Mouse (Mus musculus) brain, adult 10 weeks (tissue): Measurements from ENCODE around the gene Zfp212. TPM values are rescaled to one million over a fixed set of nuclear protein-coding genes. Genes with fewer than 3 reads are reported as not detected.

Experiments used
- polyA plus RNA-seq: library from polyadenylated mRNA; stranded (reverse); fragments of 350-450 nt; fragmentation: Illumina TruSeq; extraction: RNeasy Lipid Tissue Mini Kit (QIAGEN cat#74804); gene quantifications from one replicate; pipeline ENCODE4 v1.2.3, GENCODE M21; 2015; ENCODE audit warnings: low read depth, low replicate concordance

The Zfp212 gene
- polyA plus RNA-seq: 10.9 TPM

GRCm38 (mm10) chr6:47920447-47921340, at the start of gene Zfp212:
Zfp212 (plus strand) TSS chr6:47920476.

DNA sequence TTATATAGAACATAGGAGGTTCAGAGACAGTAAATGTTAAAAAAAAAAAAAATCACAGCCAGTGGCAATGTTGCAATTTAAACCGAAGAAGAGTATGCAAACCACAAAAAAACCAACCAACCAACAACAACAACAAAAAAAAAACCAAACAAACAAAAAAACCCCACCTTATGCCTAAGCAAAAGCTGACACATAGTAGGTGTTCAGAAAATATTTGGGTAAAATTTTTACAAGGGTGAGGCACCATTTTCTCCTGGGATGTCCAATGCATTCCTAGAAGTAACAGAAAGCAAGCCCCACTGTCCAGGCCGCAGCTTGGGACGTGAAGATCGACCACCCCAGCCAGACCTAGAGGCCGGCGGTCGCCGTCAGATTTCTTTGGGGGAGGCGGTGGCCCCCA, 43.2 kb upstream of the Zfp212 start, which contains the start of gene Zfp282:
Gene Zfp282 (plus strand): TSS at position 147 of the 400 bp plus-strand sequence.

DNA sequence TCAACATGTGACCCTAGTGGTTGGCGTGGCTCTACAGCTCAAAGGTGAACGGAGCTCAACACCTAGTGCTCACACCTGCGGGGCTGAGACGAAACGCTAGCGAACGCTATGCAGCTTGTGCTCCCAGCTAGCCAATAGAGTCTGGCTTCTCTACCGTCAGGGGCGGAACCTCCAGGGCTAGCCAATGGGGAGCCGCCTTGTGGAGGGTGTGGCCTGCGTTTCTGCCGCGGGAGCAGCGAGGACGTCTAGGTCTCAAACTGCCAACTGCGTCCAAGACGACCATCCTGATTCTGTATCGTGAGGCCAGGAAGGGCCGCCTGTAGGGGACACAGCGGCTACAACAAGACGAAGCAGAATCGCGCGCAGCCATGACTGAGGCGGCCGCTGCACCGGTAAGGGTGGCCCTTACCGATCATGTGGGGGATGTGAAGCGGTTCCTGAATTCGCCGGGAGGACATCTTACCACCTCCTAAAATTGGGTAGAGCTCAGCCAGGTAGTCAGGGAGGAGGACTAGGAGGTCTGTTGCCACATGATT, 33.0 kb downstream of the Zfp212 start, which contains the start of gene Zfp956:
Gene Zfp956 (plus strand): TSS at position 200 of the 536 bp plus-strand sequence.

Other genes with a start within 250 kb of the Zfp212 start
- gene Pdia4, start 107.0 kb upstream of the Zfp212 start, polyA plus RNA-seq: 43.0 TPM
- gene Zfp786, start 89.6 kb upstream of the Zfp212 start, polyA plus RNA-seq: 3.2 TPM
- 11.1 TPM for gene Zfp398, start 84.8 kb upstream of the Zfp212 start, polyA plus RNA-seq
- gene Zfp282, start 43.3 kb upstream of the Zfp212 start, polyA plus RNA-seq: 6.8 TPM
- 16.6 TPM for gene Zfp956, start 32.9 kb downstream of the Zfp212 start, polyA plus RNA-seq
- 21.3 TPM for gene Zfp777, start 128.4 kb downstream of the Zfp212 start, polyA plus RNA-seq
- gene Zfp746, start 166.1 kb downstream of the Zfp212 start, polyA plus RNA-seq: 18.6 TPM